Mouse (Mus musculus) gastrocnemius, postnatal 14 days (tissue): ENCODE measurements around the gene Bcl9. TPM values are rescaled to one million over a fixed set of nuclear protein-coding genes. Genes with fewer than 3 reads are reported as not detected.

Experiments
- total RNA-seq, 2 experiments: library from RNA; stranded (reverse); gene quantifications; 2 replicates each; pipeline ENCODE4 v1.2.3; 2021

Bcl9 gene
- total RNA-seq, 2 experiments from 2014 or later, result 4.3 to 5.2 TPM

Other genes starting within 250 kb of the Bcl9 start
- gene Acp6, start 139.1 kb downstream of the Bcl9 start, total RNA-seq, result 10 to 100 TPM; 16.3 to 16.9 TPM
- gene Olfr1402, start 124.1 kb upstream of the Bcl9 start, total RNA-seq, result not detected